9 mouse cellular contexts compared by ENCODE assay signal in genomic region chr1:21344253-21344652, GRCm38 (mm10). TPM values are rescaled to one million over a fixed set of nuclear protein-coding genes. Genes with fewer than 3 reads are reported as not detected.
DNase-seq lines count a peak whose midpoint lies in the region; ATAC-seq and TF ChIP-seq lines count a peak whose summit lies in the region.
"Had no signal": no experiment of that assay in that cellular context is flagged by ENCODE, and none has a peak within 500 bp of the region (broad histone marks: within the 10 kb centered on the region; RNA-seq: fewer than 3 reads in every experiment).

No protein-coding gene starts in this region.

- H3K4me3 ChIP-seq in kidney, embryonic 16.5 days (ENCODE audit: low read length): no peak overlapping the region
- no peak overlapping the region for H3K4me3 ChIP-seq in kidney, adult 2 months (ENCODE audit: insufficient read depth, low read depth, low read length)
- H3K4me3 ChIP-seq in midbrain, embryonic 14.5 days (replicated peaks; ENCODE audit: low read depth, low read length): no peak overlapping the region
- no peak overlapping the region for H3K4me3 ChIP-seq in stomach, postnatal 0 days (ENCODE audit: low read depth, low read length)

- TF ChIP-seq CTCF in kidney, adult 2 months (conservative IDR thresholded peaks at IDR 0.05; ENCODE audit: insufficient read depth, insufficient read length, low read depth, low read length): peak; percentile 73
- peak; percentile 85 for TF ChIP-seq CTCF in stomach, postnatal 0 days (IDR thresholded peaks at IDR 0.05; ENCODE audit: low read depth)

- no peak overlapping the region for H3K27ac ChIP-seq in kidney, embryonic 16.5 days (ENCODE audit: low read length)
- H3K27ac ChIP-seq in kidney, adult 2 months (ENCODE audit: insufficient read depth, low read depth, low read length): no peak overlapping the region
- H3K27ac ChIP-seq in midbrain, embryonic 14.5 days (replicated peaks; ENCODE audit: low read depth, low read length): no peak overlapping the region
- no peak overlapping the region for H3K27ac ChIP-seq in stomach, postnatal 0 days (replicated peaks)
- H3K27ac ChIP-seq: macrophage had no signal

- no peak for ATAC-seq in kidney, embryonic 16.5 days (ENCODE audit: low FRiP score, low TSS enrichment)
- no peak for ATAC-seq in midbrain, embryonic 14.5 days (ENCODE audit: low FRiP score, low TSS enrichment)
- ATAC-seq in stomach, postnatal 0 days (ENCODE audit: low FRiP score, low TSS enrichment): peak; percentile 83

- H3K27me3 ChIP-seq in kidney, embryonic 16.5 days (ENCODE audit: insufficient read depth, low read length): no peaks in the 10 kb centered on the region
- H3K27me3 ChIP-seq in kidney, adult 2 months (replicated peaks; ENCODE audit: control insufficient read depth, insufficient read depth, low read length): no peaks in the 10 kb centered on the region
- H3K27me3 ChIP-seq in midbrain, embryonic 14.5 days (ENCODE audit: control insufficient read depth, insufficient read depth, low read length): no peaks in the 10 kb centered on the region
- no peaks in the 10 kb centered on the region for H3K27me3 ChIP-seq in stomach, postnatal 0 days (ENCODE audit: control insufficient read depth, insufficient read depth, low read length)

- H3K9me3 ChIP-seq in kidney, embryonic 16.5 days (ENCODE audit: low read length): no peaks in the 10 kb centered on the region; the same call in 1 of the 2 replicates
- no peaks in the 10 kb centered on the region for H3K9me3 ChIP-seq in midbrain, embryonic 14.5 days (ENCODE audit: control insufficient read depth, low read length)
- H3K9me3 ChIP-seq in stomach, postnatal 0 days (ENCODE audit: control insufficient read depth, low read length): no peaks in the 10 kb centered on the region

- TF ChIP-seq POLR2A in kidney, adult 2 months (IDR thresholded peaks at IDR 0.05; ENCODE audit: low read depth, low read length): no peak

- H3K9ac ChIP-seq in kidney, embryonic 16.5 days (replicated peaks; ENCODE audit: low read length): no peak overlapping the region
- H3K9ac ChIP-seq in midbrain, embryonic 14.5 days (replicated peaks; ENCODE audit: low read length): no peak overlapping the region
- no peak overlapping the region for H3K9ac ChIP-seq in stomach, postnatal 0 days (ENCODE audit: low read length)

- 72% methylated on average over 4 of the region's 4 CpGs for WGBS in kidney, embryonic 16.5 days
- 59% methylated on average over 4 of the region's 4 CpGs for WGBS in kidney, adult 2 months
- 59% methylated on average over 4 of the region's 4 CpGs for WGBS in midbrain, embryonic 14.5 days
- 60% methylated on average over 4 of the region's 4 CpGs for WGBS in stomach, postnatal 0 days

- intact Hi-C loops in left cerebral cortex, postnatal 25 days (cut with DNase I): loop anchor here (1.0 to 10.0 kb wide), 3 partner anchors 125 to 409 kb away; partner anchors contain the start of gene Tmem14a

- DNase-seq in kidney, adult 18-20 months: peak; percentile 36
- DNase-seq in adrenal gland, postnatal 25 days: peak; percentile 27
- DNase-seq in fibroblast of lung, adult 2 months (ENCODE audit: low read depth): peak; percentile 14
- DNase-seq in kidney, adult 2 months: peak; percentile 67
- DNase-seq in left cerebral cortex, postnatal 25 days (ENCODE audit: low spot score in 2 of 2): peak; percentile 53 to 71
- peak; percentile 83 for DNase-seq in midbrain, embryonic 14.5 days
- peak; percentile 65 for DNase-seq in stomach, postnatal 0 days (ENCODE audit: low spot score)

- no peak overlapping the region for H3K4me2 ChIP-seq in kidney, embryonic 16.5 days (replicated peaks; ENCODE audit: low read depth, low read length)
- no peak overlapping the region for H3K4me2 ChIP-seq in midbrain, embryonic 14.5 days (ENCODE audit: low read length)
- H3K4me2 ChIP-seq in stomach, postnatal 0 days (replicated peaks; ENCODE audit: low read depth): no peak overlapping the region

- no peaks in the 10 kb centered on the region for H3K4me1 ChIP-seq in kidney, embryonic 16.5 days (ENCODE audit: insufficient read depth, low read length)
- H3K4me1 ChIP-seq in kidney, adult 2 months (ENCODE audit: control insufficient read depth, insufficient read depth, low read length): no peaks in the 10 kb centered on the region
- no peaks in the 10 kb centered on the region for H3K4me1 ChIP-seq in midbrain, embryonic 14.5 days (ENCODE audit: control insufficient read depth, insufficient read depth, low read length)
- H3K4me1 ChIP-seq in stomach, postnatal 0 days (replicated peaks; ENCODE audit: control insufficient read depth, insufficient read depth): no peaks in the 10 kb centered on the region

- H3K36me3 ChIP-seq in kidney, embryonic 16.5 days (ENCODE audit: insufficient read depth, low read length): no peaks in the 10 kb centered on the region
- no peaks in the 10 kb centered on the region for H3K36me3 ChIP-seq in kidney, adult 2 months (ENCODE audit: control insufficient read depth, insufficient read depth, low read length)
- no peaks in the 10 kb centered on the region for H3K36me3 ChIP-seq in midbrain, embryonic 14.5 days (ENCODE audit: control insufficient read depth, insufficient read depth, low read length)
- no peaks in the 10 kb centered on the region for H3K36me3 ChIP-seq in stomach, postnatal 0 days (ENCODE audit: control insufficient read depth, insufficient read depth, low read length)

- no peak for TF ChIP-seq EP300 in stomach, postnatal 0 days (optimal IDR thresholded peaks at IDR 0.05)

RNA-seq across cellular contexts. Expression of gene Khdc1a, which starts 5.2 kb away (rescaled TPM):
- not detected in 2 replicates for polyA plus RNA-seq in kidney, embryonic 16.5 days (2015; fragmentation: Nextera tagmentation; extraction: Ambion mirVana)
- total RNA-seq in adrenal gland, postnatal 25 days (2021): not detected in 2 replicates
- polyA plus RNA-seq in kidney, adult 2 months (2012; rRNA removed): 0.05 TPM in 1 of 2 replicates, not detected in the other
- total RNA-seq in left cerebral cortex, postnatal 25 days (2021): not detected
- polyA plus RNA-seq in midbrain, embryonic 14.5 days (2014; fragmentation: Nextera tagmentation; extraction: Ambion mirVana): not detected in 2 replicates
- polyA plus RNA-seq in stomach, postnatal 0 days (2015; fragmentation: Nextera tagmentation; extraction: Ambion mirVana): 0.05 and 0.12 TPM in 2 replicates
- polyA plus RNA-seq: macrophage had no signal

RNA-seq across cellular contexts. Expression of gene Khdc1c, which starts 23.9 kb away (rescaled TPM):
- polyA plus RNA-seq in kidney, embryonic 16.5 days (2015; fragmentation: Nextera tagmentation; extraction: Ambion mirVana): not detected in 2 replicates
- total RNA-seq in adrenal gland, postnatal 25 days (2021): not detected in 2 replicates
- polyA plus RNA-seq in kidney, adult 2 months (2012; rRNA removed): not detected in 2 replicates
- total RNA-seq in left cerebral cortex, postnatal 25 days (2021): not detected
- polyA plus RNA-seq in midbrain, embryonic 14.5 days (2014; fragmentation: Nextera tagmentation; extraction: Ambion mirVana): not detected in 2 replicates
- polyA plus RNA-seq in stomach, postnatal 0 days (2015; fragmentation: Nextera tagmentation; extraction: Ambion mirVana): not detected in 2 replicates
- polyA plus RNA-seq: macrophage had no signal

RNA-seq across cellular contexts. Expression of gene Khdc1b, which starts 39.1 kb away (rescaled TPM):
- 0.08 TPM in 1 of 2 replicates, not detected in the other for polyA plus RNA-seq in kidney, embryonic 16.5 days (2015; fragmentation: Nextera tagmentation; extraction: Ambion mirVana)
- not detected in 2 replicates for total RNA-seq in adrenal gland, postnatal 25 days (2021)
- polyA plus RNA-seq in kidney, adult 2 months (2012; rRNA removed): not detected in 2 replicates
- total RNA-seq in left cerebral cortex, postnatal 25 days (2021): not detected
- 0.12 TPM in 2 replicates for polyA plus RNA-seq in midbrain, embryonic 14.5 days (2014; fragmentation: Nextera tagmentation; extraction: Ambion mirVana)
- 0.04 TPM in 2 replicates for polyA plus RNA-seq in stomach, postnatal 0 days (2015; fragmentation: Nextera tagmentation; extraction: Ambion mirVana)
- polyA plus RNA-seq: macrophage had no signal

Comparison
In these comparisons a context has a peak if more than half of its experiments do, and no peak if none do; other contexts are left out.
1. DNase-seq: peak in every context shown above with its lines; median percentile 83 in midbrain, embryonic 14.5 days; 67 in kidney, adult 2 months; 65 in stomach, postnatal 0 days; 62 in left cerebral cortex, postnatal 25 days; 36 in kidney, adult 18-20 months; 27 in adrenal gland, postnatal 25 days; 14 in fibroblast of lung, adult 2 months.